Mouse (Mus musculus): ENCODE results near the gene Slc26a5.

- TF ChIP-seq POLR2A (IDR thresholded peaks at IDR 0.05; ENCODE audit: borderline replicate concordance, extremely low read depth, insufficient read depth, insufficient read length, poor library complexity, severe bottlenecking) (peak; percentile 63; the same call in 1 of the 2 replicates), CTCF (IDR thresholded peaks at IDR 0.05; ENCODE audit: borderline replicate concordance, extremely low read depth, insufficient read depth, insufficient read length) (no peak)
Measured at GRCm38 (mm10) chr5:21785053-21785452, 80.4 kb downstream of the Slc26a5 start, which contains the start of the genes Dnajc2 and Psmc2.

All from brain, embryonic 14.5 days (tissue).